Mouse (Mus musculus): ENCODE data around the gene Vmn2r114.
"Not testable (repeated sequence)": the region's sequence is repeated elsewhere in the genome, so short reads cannot be mapped to it uniquely, and the experiment has no call there.

The Vmn2r114 gene

DNA sequence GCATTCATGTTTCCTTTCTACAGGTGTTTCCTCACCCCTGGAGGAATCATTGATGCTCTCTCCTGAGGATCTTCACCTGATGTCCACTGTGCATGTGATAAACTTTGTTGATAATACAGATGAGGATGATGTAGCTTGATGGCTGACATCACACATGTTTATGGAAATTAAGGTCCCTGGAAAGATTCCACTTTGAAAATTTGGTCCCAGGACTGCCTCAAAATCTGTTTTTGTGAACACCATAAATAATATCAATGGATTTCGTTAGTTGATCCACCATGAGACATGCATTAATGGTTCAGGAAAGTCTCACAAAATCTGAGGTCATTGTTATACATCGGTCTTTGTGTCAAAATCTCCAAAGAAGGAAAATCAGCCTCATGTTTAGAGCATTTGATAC, at the start of gene Vmn2r114:
TSS of gene Vmn2r114 (minus strand) at position 101 of the 400 bp plus-strand sequence.
- DNase-seq (ENCODE audit: low spot score in 2 of 2), result not testable (repeated sequence)

DNA sequence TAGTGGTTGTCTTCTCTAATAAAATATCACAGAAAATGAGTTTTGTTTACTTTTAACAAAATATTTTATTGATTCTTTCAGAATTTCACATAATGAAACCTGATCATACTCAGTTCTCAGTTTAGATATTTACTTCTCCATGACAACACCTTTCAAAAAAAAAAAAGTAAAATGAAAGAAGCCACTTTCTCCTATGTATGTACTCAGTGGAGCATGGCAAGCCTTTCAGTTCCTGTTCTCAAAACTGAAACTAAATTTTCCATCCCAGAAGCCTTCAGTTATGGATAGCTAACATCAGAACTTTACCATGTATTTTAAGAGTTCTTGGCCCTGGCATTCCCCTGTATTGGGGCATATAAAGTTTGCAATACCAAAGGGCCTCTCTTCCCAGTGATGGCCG, 39.3 kb upstream of the Vmn2r114 start:
- no peak for DNase-seq (ENCODE audit: low spot score in 2 of 2)

DNA sequence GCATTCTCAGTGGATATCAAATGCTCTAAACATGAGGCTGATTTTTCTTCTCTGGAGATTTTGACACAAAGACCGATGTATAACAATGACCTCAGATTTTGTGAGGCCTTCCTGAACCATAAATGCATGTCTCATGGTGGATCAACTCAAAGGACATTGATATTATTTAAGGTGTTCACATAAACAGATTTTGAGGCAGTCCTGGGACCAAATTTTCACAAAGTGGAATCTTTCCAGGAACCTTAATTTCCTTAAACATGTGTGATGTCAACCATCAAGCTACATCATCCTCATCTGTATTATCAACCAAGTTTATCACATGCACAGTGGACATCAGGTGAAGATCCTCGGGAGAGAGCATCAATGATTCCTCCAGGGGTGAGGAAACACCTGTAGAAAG, 31.1 kb upstream of the Vmn2r114 start, which contains the start of gene Vmn2r115:
TSS of gene Vmn2r115 (plus strand) at position 301 of the 400 bp plus-strand sequence.
- DNase-seq (ENCODE audit: low spot score in 2 of 2), result not testable (repeated sequence)

DNA sequence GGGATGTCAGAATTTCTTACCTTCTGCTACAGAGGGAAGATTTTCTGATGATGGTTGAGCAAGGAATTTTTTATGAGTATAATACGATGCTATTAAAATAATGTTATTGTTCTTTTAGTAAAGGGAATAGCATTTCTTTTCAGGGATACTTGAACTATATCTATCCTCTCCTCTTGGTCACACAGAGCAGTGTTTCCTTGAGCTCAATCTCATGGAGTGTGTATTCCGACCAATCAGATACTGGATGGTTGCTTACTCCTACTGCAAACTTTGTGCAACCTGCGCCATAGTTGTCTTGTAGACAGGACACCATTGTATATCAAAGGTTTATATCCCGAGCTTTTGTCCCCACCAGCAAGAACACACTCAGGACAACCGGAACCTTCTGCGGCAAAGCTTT, 18.3 kb upstream of the Vmn2r114 start:
- no peak for DNase-seq (ENCODE audit: low spot score in 2 of 2)

Measured in spleen, postnatal 4 days (tissue).